Mouse (Mus musculus) heart, embryonic 15.5 days (tissue): ENCODE measurements around the gene St6gal1. TPM values are rescaled to one million over a fixed set of nuclear protein-coding genes. Genes with fewer than 3 reads are reported as not detected.
"Not testable (repeated sequence)": the region's sequence is repeated elsewhere in the genome, so short reads cannot be mapped to it uniquely, and the experiment has no call there.

ENCODE experiments used
- ATAC-seq: fragments of 200-750 bp; cut with Nextera tagmentation; replicated peaks from 2 replicates; pipeline ENCODE4 v1.8.0; 2017; ENCODE audit warnings: low read depth, moderate TSS enrichment; ENCODE audit not compliant: insufficient number of reproducible peaks, insufficient read depth, low FRiP score
- H3K27ac ChIP-seq: fragments of 300-500 bp; sonication (generic); 2 replicates; pipeline ENCODE4 v1.5.1; 2015; ENCODE audit warnings: mild to moderate bottlenecking, inconsistent platforms
- H3K27me3 ChIP-seq: fragments of 300-500 bp; sonication (generic); 2 replicates; pipeline ENCODE4 v1.6.1; 2015; ENCODE audit warnings: inconsistent platforms
- H3K36me3 ChIP-seq: fragments of 300-500 bp; sonication (generic); 2 replicates; pipeline ENCODE4 v1.6.1; 2015; ENCODE audit warnings: mild to moderate bottlenecking, inconsistent platforms
- H3K4me1 ChIP-seq: fragments of 300-500 bp; sonication (generic); replicated peaks from 2 replicates; pipeline ENCODE4 v1.6.1; 2015; ENCODE audit warnings: inconsistent platforms
- H3K4me2 ChIP-seq: fragments of 300-500 bp; sonication (generic); 2 replicates; pipeline ENCODE4 v1.6.1; 2015; ENCODE audit warnings: inconsistent platforms, mild to moderate bottlenecking, moderate library complexity
- H3K4me3 ChIP-seq: fragments of 300-500 bp; sonication (generic); 2 replicates; pipeline ENCODE4 v1.5.1; 2015; ENCODE audit warnings: mild to moderate bottlenecking, inconsistent platforms
- H3K9ac ChIP-seq: fragments of 300-500 bp; sonication (generic); 2 replicates; pipeline ENCODE4 v1.6.1; 2015; ENCODE audit warnings: mild to moderate bottlenecking, inconsistent platforms
- H3K9me3 ChIP-seq: fragments of 300-500 bp; sonication (generic); replicated peaks from 2 replicates; pipeline ENCODE4 v1.6.1; 2016; ENCODE audit warnings: inconsistent platforms
- WGBS: fragments of 180-500 bp; shearing (Covaris S2); methylation state at CpG from one replicate; pipeline ENCODE4 v1.1.7; 2015; ENCODE audit warnings: mixed read lengths; 5-methylcytosine and 5-hydroxymethylcytosine counted together
- polyA plus RNA-seq: library from polyadenylated mRNA; unstranded; fragments of >200 nt; fragmentation: Nextera tagmentation; extraction: Ambion mirVana; gene quantifications from 2 replicates; pipeline ENCODE4 v1.2.1, GENCODE M21; 2015

St6gal1 gene
- polyA plus RNA-seq = 14.8 and 19.1 TPM in 2 replicates

DNA sequence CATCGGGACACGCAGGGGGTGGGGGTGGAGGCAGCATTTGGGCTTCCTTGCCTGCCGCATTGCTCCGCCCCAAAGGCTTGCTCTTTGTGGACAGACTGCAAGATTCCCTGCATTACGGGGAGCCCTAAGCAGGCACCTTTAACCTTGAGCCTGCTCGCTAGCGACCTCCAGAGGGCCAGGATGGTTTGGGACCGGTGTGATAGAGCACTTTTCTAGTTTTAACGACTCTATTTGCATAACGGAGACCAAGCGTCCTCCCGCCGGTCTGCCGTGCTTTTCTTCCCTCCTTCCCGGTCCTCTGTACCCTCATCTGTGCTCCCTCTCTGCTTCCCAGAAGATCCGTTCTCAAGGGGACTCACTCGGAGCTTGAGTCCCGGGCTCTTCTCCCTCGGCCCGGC is at the start of gene St6gal1:
Gene St6gal1, plus strand, starts transcription at position 70 of the 398 bp plus-strand sequence.
- WGBS = under 1% methylated on average over 20 of the region's 20 CpGs
- peak; percentile 51 for ATAC-seq

DNA sequence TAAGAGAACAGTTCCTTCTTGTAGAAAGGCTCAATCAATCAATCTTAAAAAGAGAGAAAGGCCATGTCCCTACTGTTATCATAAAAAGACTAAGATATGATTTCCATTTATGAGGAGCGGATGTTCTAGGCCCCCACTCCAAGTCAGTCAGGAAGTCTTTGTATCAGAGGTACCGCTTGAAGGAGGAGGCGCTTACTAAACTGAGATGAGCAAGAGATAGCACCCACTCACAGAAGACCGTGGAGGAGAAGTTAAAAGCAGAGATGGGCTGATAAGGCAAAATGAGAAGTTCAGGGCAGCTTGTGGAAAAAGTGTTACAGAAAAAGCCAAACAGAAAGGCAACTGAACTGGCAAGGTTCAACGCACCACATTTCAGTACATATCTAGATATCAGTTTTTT is 49.7 kb upstream of the St6gal1 start:
- no peaks in the 10 kb centered on the region for H3K4me1 ChIP-seq
- H3K27ac ChIP-seq = no peak overlapping the region
- H3K4me2 ChIP-seq = no peak overlapping the region
- H3K9ac ChIP-seq = no peak overlapping the region
- no peaks in the 10 kb centered on the region for H3K27me3 ChIP-seq
- WGBS = 70% methylated on average over 5 of the region's 5 CpGs
- no peak for ATAC-seq
- H3K9me3 ChIP-seq = no peaks in the 10 kb centered on the region
- H3K36me3 ChIP-seq = no peaks in the 10 kb centered on the region
- no peak overlapping the region for H3K4me3 ChIP-seq

More for the DNA sequence above, at the start of gene St6gal1:
- no peaks in the 10 kb centered on the region for H3K9me3 ChIP-seq
- H3K4me3 ChIP-seq = peak within 1 kb of the TSS; percentile 78
- H3K4me1 ChIP-seq = peaks cover 17% of the 10 kb centered on the region
- H3K36me3 ChIP-seq = no peaks in the 10 kb centered on the region
- peaks cover 5% of the 10 kb centered on the region; the same call in 1 of the 2 replicates for H3K27me3 ChIP-seq
- H3K27ac ChIP-seq = peak within 1 kb of the TSS; percentile 86
- peak within 1 kb of the TSS; percentile 93 for H3K4me2 ChIP-seq
- H3K9ac ChIP-seq = peak within 1 kb of the TSS; percentile 87

DNA sequence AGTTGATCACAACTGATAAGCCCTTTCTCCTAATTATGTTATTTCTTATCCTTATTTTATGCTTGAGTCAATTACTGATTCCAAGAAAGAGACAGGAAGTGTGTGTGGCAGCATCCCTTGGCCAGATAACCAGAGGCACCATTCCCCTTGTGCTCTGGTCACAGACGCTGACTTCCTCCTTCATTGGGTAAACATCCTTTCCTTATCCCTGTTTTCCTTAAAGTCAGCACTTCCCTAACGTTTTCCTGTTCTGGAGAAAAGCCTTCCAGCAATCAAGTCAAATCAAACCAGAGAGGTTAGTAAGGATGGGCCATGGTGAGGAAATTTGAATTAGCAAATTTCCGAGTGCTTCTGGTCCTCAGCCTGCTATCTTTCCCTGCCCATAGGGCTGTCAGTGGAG is 48.6 kb upstream of the St6gal1 start:
- no peaks in the 10 kb centered on the region for H3K4me1 ChIP-seq
- no peaks in the 10 kb centered on the region for H3K9me3 ChIP-seq
- no peak overlapping the region for H3K4me3 ChIP-seq
- 38% methylated on average over 3 of the region's 3 CpGs for WGBS
- H3K9ac ChIP-seq = no peak overlapping the region
- no peak overlapping the region for H3K4me2 ChIP-seq
- ATAC-seq = no peak
- no peaks in the 10 kb centered on the region for H3K27me3 ChIP-seq
- H3K27ac ChIP-seq = no peak overlapping the region
- no peaks in the 10 kb centered on the region for H3K36me3 ChIP-seq

DNA sequence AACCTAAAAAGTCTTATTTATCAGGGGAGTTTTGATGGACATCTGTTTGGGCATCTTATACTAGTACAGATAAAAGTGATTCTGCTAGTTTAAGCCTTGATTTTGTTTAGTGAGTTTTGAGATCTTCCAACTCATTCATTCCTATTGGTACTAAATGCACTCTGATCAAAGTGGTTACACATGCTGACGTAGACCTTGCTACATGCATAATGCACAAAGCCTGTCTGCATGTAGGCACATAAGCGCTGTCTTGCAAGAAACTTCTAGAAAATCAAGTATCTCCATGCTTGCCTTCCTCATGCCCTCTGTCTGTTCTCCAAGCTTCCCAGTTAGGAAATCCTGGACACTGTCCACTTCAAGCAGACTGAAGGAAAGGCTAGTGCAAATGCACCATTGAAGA is 46.7 kb upstream of the St6gal1 start:
- ATAC-seq = no peak
- Histone ChIP-seq H3K9ac (no peak overlapping the region), H3K4me2 (no peak overlapping the region), H3K9me3 (no peaks in the 10 kb centered on the region), H3K36me3 (no peaks in the 10 kb centered on the region), H3K4me1 (no peaks in the 10 kb centered on the region), H3K27ac (no peak overlapping the region), H3K4me3 (no peak overlapping the region), H3K27me3 (no peaks in the 10 kb centered on the region)
- 94% methylated on average over 2 of the region's 2 CpGs for WGBS

DNA sequence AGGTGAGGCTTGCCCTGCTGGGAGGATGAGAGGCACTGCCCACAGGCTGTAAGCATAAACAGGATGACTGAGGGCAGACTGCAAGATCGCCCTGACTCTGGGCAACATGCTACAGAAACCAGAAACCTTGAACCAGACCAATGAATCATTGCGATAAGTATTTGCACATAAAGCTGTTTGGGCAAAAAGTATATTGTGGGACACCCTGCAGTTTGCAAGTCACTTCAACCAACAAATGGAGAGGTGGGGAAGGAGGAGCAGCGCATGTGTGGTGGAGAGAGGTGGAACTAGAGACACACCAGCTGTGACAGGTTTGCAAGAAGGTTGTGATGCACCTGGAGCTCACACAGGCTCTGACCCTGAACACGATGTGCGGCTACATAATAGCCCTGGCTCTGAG is 45.7 kb upstream of the St6gal1 start:
- H3K27ac ChIP-seq = no peak overlapping the region
- H3K4me1 ChIP-seq = no peaks in the 10 kb centered on the region

DNA sequence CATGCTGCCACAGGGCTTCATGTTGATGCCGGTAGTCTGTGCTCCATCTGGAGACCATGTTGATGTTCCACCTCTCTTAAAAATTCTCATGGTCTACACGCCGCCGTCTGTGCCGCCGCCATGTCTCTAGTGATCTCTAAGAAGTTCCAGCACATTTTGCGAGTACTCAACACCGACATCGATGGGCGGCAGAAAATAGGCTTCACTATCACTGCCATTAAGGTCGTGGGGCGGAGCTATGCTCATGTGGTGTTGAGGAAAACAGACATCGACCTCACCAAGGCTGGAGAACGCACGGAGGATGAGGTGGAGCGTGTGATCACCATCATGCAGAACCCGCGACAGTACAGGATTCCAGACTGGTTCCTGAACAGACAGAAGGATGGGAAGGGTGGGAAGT is 45.1 kb upstream of the St6gal1 start:
- 82% methylated on average over 18 of the region's 18 CpGs for WGBS
- ATAC-seq = not testable (repeated sequence)

More for the DNA sequence above, 45.7 kb upstream of the St6gal1 start:
- no peak overlapping the region for H3K4me3 ChIP-seq
- no peaks in the 10 kb centered on the region for H3K36me3 ChIP-seq
- no peaks in the 10 kb centered on the region for H3K27me3 ChIP-seq
- no peaks in the 10 kb centered on the region for H3K9me3 ChIP-seq
- 83% methylated on average over 5 of the region's 5 CpGs for WGBS
- H3K9ac ChIP-seq = no peak overlapping the region
- ATAC-seq = no peak
- no peak overlapping the region for H3K4me2 ChIP-seq

DNA sequence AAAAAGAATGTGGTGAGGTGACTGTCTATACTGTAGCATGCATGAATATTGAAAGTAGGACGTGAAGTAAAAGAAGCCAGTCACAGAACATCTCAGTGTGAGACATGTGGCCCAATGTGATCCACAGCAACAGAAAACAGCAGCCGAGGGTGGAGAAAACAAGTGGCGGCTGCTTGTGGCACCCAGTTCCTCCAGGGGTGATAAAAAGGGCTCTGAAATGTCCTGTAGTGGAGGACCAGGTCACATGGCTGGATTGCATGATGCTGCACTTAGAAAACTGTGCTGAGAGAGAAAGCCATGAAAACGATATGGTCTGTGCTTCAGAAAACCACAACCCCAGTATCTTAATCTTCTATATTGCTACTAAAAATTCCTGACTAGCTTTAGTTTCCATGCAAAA is 43.5 kb upstream of the St6gal1 start:
- Histone ChIP-seq H3K4me1 (no peaks in the 10 kb centered on the region), H3K27ac (no peak overlapping the region), H3K4me2 (no peak overlapping the region), H3K9ac (no peak overlapping the region), H3K27me3 (no peaks in the 10 kb centered on the region), H3K36me3 (no peaks in the 10 kb centered on the region), H3K4me3 (no peak overlapping the region), H3K9me3 (no peaks in the 10 kb centered on the region)
- 53% methylated on average over 4 of the region's 4 CpGs for WGBS
- no peak for ATAC-seq

More for the DNA sequence above, 45.1 kb upstream of the St6gal1 start:
- not testable (repeated sequence) for H3K27me3 ChIP-seq, H3K4me3 ChIP-seq, H3K9ac ChIP-seq, H3K27ac ChIP-seq, H3K36me3 ChIP-seq, H3K4me2 ChIP-seq, H3K4me1 ChIP-seq, H3K9me3 ChIP-seq

DNA sequence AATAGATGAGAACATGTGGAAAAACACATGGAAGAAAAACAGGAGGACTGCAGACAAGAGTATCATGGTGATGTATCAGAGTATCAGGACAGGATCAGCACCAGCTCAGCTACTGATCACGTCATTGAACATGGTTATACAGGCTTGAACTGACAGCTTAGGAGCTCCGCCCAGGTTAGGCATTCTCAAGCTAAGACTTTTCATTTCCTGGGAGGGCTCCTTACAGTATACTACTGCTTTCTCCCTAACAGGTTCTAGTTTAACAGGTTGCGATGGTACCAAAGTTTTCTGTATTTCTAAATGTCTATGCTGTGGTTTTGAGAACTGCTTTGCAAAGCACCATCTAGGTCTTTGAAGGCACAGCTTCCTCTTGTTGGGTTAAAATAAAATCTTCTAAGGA is 43.1 kb upstream of the St6gal1 start:
- Histone ChIP-seq H3K27me3 (no peaks in the 10 kb centered on the region), H3K4me3 (no peak overlapping the region), H3K27ac (no peak overlapping the region), H3K4me1 (no peaks in the 10 kb centered on the region), H3K4me2 (no peak overlapping the region), H3K9ac (no peak overlapping the region), H3K9me3 (no peaks in the 10 kb centered on the region), H3K36me3 (no peaks in the 10 kb centered on the region)
- 63% methylated on average over 3 of the region's 3 CpGs for WGBS
- ATAC-seq = no peak

DNA sequence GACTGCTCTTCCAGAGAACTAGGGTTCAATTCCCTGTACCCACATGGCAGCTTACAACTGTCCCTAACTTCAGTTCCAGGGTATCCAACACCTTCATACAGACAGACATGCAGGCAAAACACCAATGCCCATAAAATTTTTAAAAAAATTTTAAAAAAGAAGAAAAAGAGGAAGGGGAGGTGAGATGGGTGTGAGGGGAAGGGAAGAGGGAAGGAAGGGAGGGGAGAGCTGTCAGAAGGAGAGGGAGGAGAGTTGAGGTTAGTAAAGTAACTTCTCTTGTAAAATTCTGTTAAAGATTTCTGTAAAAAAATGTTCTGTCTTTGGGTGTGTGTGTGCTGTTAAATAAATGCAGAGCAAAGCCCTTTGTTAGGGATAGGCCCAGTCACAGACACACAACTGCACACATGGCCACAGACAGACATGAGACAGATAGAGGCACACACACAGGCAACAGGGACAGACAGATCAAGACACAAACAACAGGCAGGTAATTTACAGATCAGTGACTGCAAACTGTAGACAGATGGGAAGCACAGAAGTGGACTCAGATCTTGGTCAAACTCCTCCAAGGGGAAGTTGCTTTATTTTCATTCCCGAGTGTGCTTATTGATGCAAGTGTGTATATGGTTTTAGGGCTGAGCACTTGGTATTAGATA is 42.5 kb upstream of the St6gal1 start:
- Histone ChIP-seq H3K27ac (no peak overlapping the region), H3K4me2 (no peak overlapping the region), H3K4me3 (no peak overlapping the region), H3K36me3 (no peaks in the 10 kb centered on the region), H3K27me3 (no peaks in the 10 kb centered on the region), H3K4me1 (no peaks in the 10 kb centered on the region), H3K9ac (no peak overlapping the region), H3K9me3 (no peaks in the 10 kb centered on the region)
- 57% methylated on average over 1 of the region's 1 CpGs for WGBS
- no peak for ATAC-seq

DNA sequence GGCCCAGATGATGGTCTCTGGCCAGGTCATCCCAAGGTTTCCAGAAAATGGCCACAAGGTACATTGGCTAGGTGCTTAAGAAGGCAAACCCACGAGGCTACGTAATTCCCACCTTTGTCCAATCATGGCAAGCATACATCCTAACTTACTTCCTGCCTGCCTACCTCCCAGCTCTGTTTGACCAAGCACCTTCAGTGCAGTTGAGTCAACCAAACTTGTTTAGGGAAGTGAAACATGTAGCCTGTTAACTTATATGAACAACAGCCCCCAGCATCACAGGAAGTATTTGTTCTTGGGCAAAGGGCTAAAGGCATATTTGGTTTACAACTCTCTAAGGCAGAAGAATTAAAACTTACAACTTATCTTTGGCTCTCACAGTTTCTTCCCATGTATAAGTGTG is 38.7 kb upstream of the St6gal1 start:
- H3K9ac ChIP-seq = no peak overlapping the region
- 86% methylated on average over 2 of the region's 2 CpGs for WGBS
- H3K4me3 ChIP-seq = no peak overlapping the region
- H3K36me3 ChIP-seq = no peaks in the 10 kb centered on the region
- no peak for ATAC-seq
- H3K9me3 ChIP-seq = no peaks in the 10 kb centered on the region
- no peaks in the 10 kb centered on the region for H3K27me3 ChIP-seq
- no peak overlapping the region for H3K27ac ChIP-seq
- H3K4me1 ChIP-seq = no peaks in the 10 kb centered on the region
- H3K4me2 ChIP-seq = no peak overlapping the region

DNA sequence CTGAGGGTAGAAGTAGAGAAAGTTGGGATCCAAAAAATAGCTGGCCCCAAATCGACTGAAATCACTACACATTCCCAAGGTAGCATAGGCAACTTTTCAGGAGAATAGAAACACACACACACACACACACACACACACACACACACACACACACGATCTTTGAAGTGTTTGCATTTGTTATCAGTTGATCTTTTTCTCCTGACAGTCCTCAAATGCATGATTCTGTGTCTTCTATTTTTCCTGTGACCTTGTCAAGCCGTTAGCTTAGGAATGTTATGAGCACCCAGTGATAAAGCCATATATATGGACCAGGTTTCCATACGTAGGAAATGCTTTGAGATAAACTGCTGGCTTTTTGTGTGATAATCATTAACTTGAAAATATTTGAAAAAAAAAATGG is 38.1 kb upstream of the St6gal1 start:
- Histone ChIP-seq H3K9me3 (no peaks in the 10 kb centered on the region), H3K27ac (no peak overlapping the region), H3K9ac (no peak overlapping the region), H3K4me1 (no peaks in the 10 kb centered on the region), H3K4me2 (no peak overlapping the region), H3K36me3 (no peaks in the 10 kb centered on the region), H3K27me3 (no peaks in the 10 kb centered on the region), H3K4me3 (no peak overlapping the region)
- no peak for ATAC-seq
- 55% methylated on average over 4 of the region's 4 CpGs for WGBS

DNA sequence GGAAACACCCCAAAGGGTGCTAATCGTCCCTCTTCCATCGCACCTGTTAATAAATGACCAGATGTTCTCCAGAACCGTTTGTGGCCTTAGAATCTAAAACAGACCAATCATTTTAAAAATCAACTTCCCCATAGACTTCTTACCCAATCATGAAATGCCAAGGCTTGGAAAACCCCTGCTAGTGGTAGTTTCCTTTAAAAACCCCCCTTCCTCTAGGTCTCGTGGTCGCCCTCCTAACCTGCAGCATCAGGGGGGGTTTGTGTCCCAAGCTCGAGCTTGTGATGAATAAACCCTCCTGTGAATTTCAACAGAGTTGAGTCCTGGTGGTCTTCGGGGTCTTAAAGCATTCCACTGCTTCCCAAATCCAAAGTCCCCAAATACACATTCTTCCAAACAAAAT is 36.6 kb upstream of the St6gal1 start:
- no peaks in the 10 kb centered on the region for H3K9me3 ChIP-seq
- no peak for ATAC-seq
- H3K36me3 ChIP-seq = no peaks in the 10 kb centered on the region
- H3K4me1 ChIP-seq = no peaks in the 10 kb centered on the region
- no peak overlapping the region for H3K4me2 ChIP-seq
- no peaks in the 10 kb centered on the region for H3K27me3 ChIP-seq
- no peak overlapping the region for H3K4me3 ChIP-seq
- 60% methylated on average over 7 of the region's 7 CpGs for WGBS
- H3K9ac ChIP-seq = no peak overlapping the region
- H3K27ac ChIP-seq = no peak overlapping the region
